Mouse (Mus musculus) cortical plate, adult 2 months (tissue): ENCODE measurements around the gene Popdc3. TPM values are rescaled to one million over a fixed set of nuclear protein-coding genes. Genes with fewer than 3 reads are reported as not detected.

Experiments
- H3K27ac ChIP-seq: fragments of 200-500 bp; 2 replicates; pipeline ENCODE4 v1.5.1; 2012; ENCODE audit warnings: low read length, control low read depth, inconsistent platforms; ENCODE audit not compliant: insufficient read depth
- H3K4me1 ChIP-seq: fragments of 200-500 bp; 2 replicates; pipeline ENCODE4 v1.6.1; 2011; ENCODE audit warnings: low read length; ENCODE audit not compliant: control insufficient read depth, insufficient read depth
- H3K4me3 ChIP-seq: fragments of 200-500 bp; 2 replicates; pipeline ENCODE4 v1.5.1; 2011; ENCODE audit warnings: mild to moderate bottlenecking, low read length, control low read depth; ENCODE audit not compliant: insufficient read depth
- CTCF ChIP-seq: fragments of 200-500 bp; IDR thresholded peaks from 2 replicates; pipeline ENCODE4 v1.5.1; 2011; ENCODE audit warnings: mild to moderate bottlenecking, control low read depth, low read length; ENCODE audit not compliant: insufficient read depth; ENCODE audit errors: extremely low read depth
- POLR2A ChIP-seq: fragments of 200-500 bp; IDR thresholded peaks from 2 replicates; pipeline ENCODE4 v1.6.1; 2011; ENCODE audit warnings: mild to moderate bottlenecking, low read length, control low read depth; ENCODE audit not compliant: insufficient read depth; ENCODE audit errors: extremely low read depth
- polyA plus RNA-seq: library from polyadenylated mRNA; depleted of rRNA; stranded (reverse); fragments of >200 nt; gene quantifications from 2 replicates; pipeline ENCODE4 v1.2.3, GENCODE M21; 2012

The Popdc3 gene
- polyA plus RNA-seq, 1 experiment, result 0.84 TPM

GRCm38 (mm10) chr10:45303315-45304036, 125.6 kb downstream of the Popdc3 start:
- TF ChIP-seq POLR2A (no peak), CTCF (no peak)
- Histone ChIP-seq H3K4me1 (no peaks in the 10 kb centered on the region), H3K27ac (no peak overlapping the region), H3K4me3 (no peak overlapping the region)

- TF ChIP-seq POLR2A (no peak), CTCF (no peak)
- H3K4me1 ChIP-seq, result no peaks in the 10 kb centered on the region
- no peak overlapping the region for H3K4me3 ChIP-seq
- H3K27ac ChIP-seq, result no peak overlapping the region
Observed at GRCm38 (mm10) chr10:45305173-45305572, 127.3 kb downstream of the Popdc3 start.

GRCm38 (mm10) chr10:45311129-45311528, 133.2 kb downstream of the Popdc3 start:
- Histone ChIP-seq H3K27ac (no peak overlapping the region), H3K4me1 (no peaks in the 10 kb centered on the region), H3K4me3 (no peak overlapping the region)
- TF ChIP-seq POLR2A (no peak), CTCF (no peak)

GRCm38 (mm10) chr10:45311624-45312023, 133.7 kb downstream of the Popdc3 start:
- no peak for TF ChIP-seq POLR2A
- TF ChIP-seq CTCF, result no peak
- Histone ChIP-seq H3K27ac (no peak overlapping the region), H3K4me3 (no peak overlapping the region), H3K4me1 (no peaks in the 10 kb centered on the region)

- H3K27ac ChIP-seq, result no peak overlapping the region
- H3K4me3 ChIP-seq, result no peak overlapping the region
- no peaks in the 10 kb centered on the region for H3K4me1 ChIP-seq
- TF ChIP-seq CTCF, result no peak
- TF ChIP-seq POLR2A, result no peak
Observed at GRCm38 (mm10) chr10:45314865-45315264, 137.0 kb downstream of the Popdc3 start.

- no peak for TF ChIP-seq CTCF
- no peak for TF ChIP-seq POLR2A
- Histone ChIP-seq H3K4me1 (no peaks in the 10 kb centered on the region), H3K4me3 (no peak overlapping the region)
Observed at GRCm38 (mm10) chr10:45318922-45319321, 141.0 kb downstream of the Popdc3 start.

GRCm38 (mm10) chr10:45320296-45320695, 142.4 kb downstream of the Popdc3 start:
- Histone ChIP-seq H3K27ac (no peak overlapping the region), H3K4me3 (no peak overlapping the region), H3K4me1 (no peaks in the 10 kb centered on the region)
- TF ChIP-seq POLR2A (no peak), CTCF (no peak)

More at GRCm38 (mm10) chr10:45318922-45319321, 141.0 kb downstream of the Popdc3 start:
- no peak overlapping the region for H3K27ac ChIP-seq

- no peak for TF ChIP-seq CTCF
- Histone ChIP-seq H3K4me1 (no peaks in the 10 kb centered on the region), H3K27ac (no peak overlapping the region), H3K4me3 (no peak overlapping the region)
Observed at GRCm38 (mm10) chr10:45324159-45324558, 146.3 kb downstream of the Popdc3 start.

GRCm38 (mm10) chr10:45328196-45329000, 150.5 kb downstream of the Popdc3 start:
- Histone ChIP-seq H3K4me3 (no peak overlapping the region), H3K27ac (no peak overlapping the region), H3K4me1 (no peaks in the 10 kb centered on the region)
- no peak for TF ChIP-seq POLR2A
- TF ChIP-seq CTCF, result no peak

- TF ChIP-seq POLR2A (no peak), CTCF (no peak)
- Histone ChIP-seq H3K27ac (no peak overlapping the region), H3K4me1 (no peaks in the 10 kb centered on the region), H3K4me3 (peak overlapping the region; percentile 56; the same call in 1 of the 2 replicates)
Observed at GRCm38 (mm10) chr10:45334925-45335324, 157.0 kb downstream of the Popdc3 start.
